Mouse (Mus musculus) embryonic facial prominence, embryonic 11.5 days (tissue): Measurements from ENCODE around the gene Gm45213. TPM values are rescaled to one million over a fixed set of nuclear protein-coding genes. Genes with fewer than 3 reads are reported as not detected.
"Not testable (repeated sequence)": the region's sequence is repeated elsewhere in the genome, so short reads cannot be mapped to it uniquely, and the experiment has no call there.

Source experiments
- ATAC-seq: fragments of 200-750 bp; cut with Nextera tagmentation; replicated peaks from 2 replicates; pipeline ENCODE4 v1.8.0; 2017; ENCODE audit warnings: low read depth; ENCODE audit not compliant: insufficient number of reproducible peaks, low FRiP score, low TSS enrichment
- DNase-seq: peaks from one replicate; pipeline ENCODE4 v3.0.0-alpha.2; 2015; ENCODE audit warnings: low spot score
- H3K27ac ChIP-seq: fragments of 300-500 bp; sonication (generic); replicated peaks from 2 replicates; pipeline ENCODE4 v1.5.1; 2014; ENCODE audit warnings: mild to moderate bottlenecking, low read depth, low read length, control low read depth
- H3K27me3 ChIP-seq: fragments of 300-500 bp; sonication (generic); 2 replicates; pipeline ENCODE4 v1.6.1; 2014; ENCODE audit warnings: mild to moderate bottlenecking, low read length, moderate library complexity, mixed read lengths; ENCODE audit not compliant: control insufficient read depth, insufficient read depth
- H3K36me3 ChIP-seq: fragments of 300-500 bp; sonication (generic); replicated peaks from 2 replicates; pipeline ENCODE4 v1.6.1; 2014; ENCODE audit warnings: low read depth, mild to moderate bottlenecking, low read length, moderate library complexity, mixed read lengths; ENCODE audit not compliant: control insufficient read depth, insufficient read depth
- H3K4me1 ChIP-seq: fragments of 300-500 bp; sonication (generic); 2 replicates; pipeline ENCODE4 v1.6.1; 2014; ENCODE audit warnings: low read length, mixed read lengths; ENCODE audit not compliant: control insufficient read depth, insufficient read depth
- H3K4me2 ChIP-seq: fragments of 300-500 bp; sonication (generic); 2 replicates; pipeline ENCODE4 v1.6.1; 2014; ENCODE audit warnings: low read depth, mild to moderate bottlenecking, control low read depth, low read length, moderate library complexity
- H3K4me3 ChIP-seq: fragments of 300-500 bp; sonication (generic); 2 replicates; pipeline ENCODE4 v1.5.1; 2014; ENCODE audit warnings: low read depth, low read length, control low read depth
- H3K9ac ChIP-seq: fragments of 300-500 bp; sonication (generic); replicated peaks from 2 replicates; pipeline ENCODE4 v1.6.1; 2014; ENCODE audit warnings: mild to moderate bottlenecking, control low read depth, low read length
- H3K9me3 ChIP-seq: fragments of 300-500 bp; sonication (generic); replicated peaks from 2 replicates; pipeline ENCODE4 v1.6.1; 2016; ENCODE audit warnings: mild to moderate bottlenecking, low read length, inconsistent platforms, mixed read lengths; ENCODE audit not compliant: control insufficient read depth
- WGBS: fragments of 180-500 bp; shearing (Covaris S2); extraction: QIAGEN DNeasy Blood & Tissue Kit; methylation state at CpG from one replicate; pipeline ENCODE4 v1.1.7; 2014; 5-methylcytosine and 5-hydroxymethylcytosine counted together
- polyA plus RNA-seq: library from polyadenylated mRNA; unstranded; fragments of >200 nt; fragmentation: Nextera tagmentation; extraction: Ambion mirVana; gene quantifications from 2 replicates; pipeline ENCODE4 v1.2.1, GENCODE M21; 2014

Gm45213 gene
- polyA plus RNA-seq, 1 experiment from 2014 or later: not detected

DNA sequence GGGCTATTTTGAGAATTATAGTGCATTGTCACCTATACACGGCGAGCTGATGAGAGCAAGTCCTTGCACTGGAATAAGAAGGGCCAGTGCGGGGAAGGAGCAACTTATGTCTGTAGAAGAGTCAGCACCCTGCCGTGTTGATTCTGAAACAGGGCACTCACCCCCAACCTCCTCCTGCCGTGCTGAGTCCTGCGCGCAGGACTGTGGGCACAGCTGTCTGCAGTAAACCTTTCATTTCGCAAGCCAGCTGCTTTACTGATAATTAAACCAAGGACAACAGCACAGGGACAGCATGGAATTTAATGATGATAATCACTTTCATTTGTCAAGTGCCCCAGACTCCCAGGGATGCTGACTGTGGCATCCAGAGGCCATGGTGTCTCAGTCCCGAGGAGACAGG, 1.2 kb downstream of the Gm45213 start:
- Histone ChIP-seq H3K4me3 (no peak overlapping the region), H3K36me3 (no peaks in the 10 kb centered on the region), H3K4me2 (no peak overlapping the region), H3K9me3 (no peaks in the 10 kb centered on the region), H3K4me1 (no peaks in the 10 kb centered on the region; the same call in 1 of the 2 replicates), H3K27me3 (no peaks in the 10 kb centered on the region), H3K9ac (no peak overlapping the region), H3K27ac (no peak overlapping the region)
- no peak for DNase-seq
- ATAC-seq: no peak
- 34% methylated on average over 9 of the region's 9 CpGs for WGBS

DNA sequence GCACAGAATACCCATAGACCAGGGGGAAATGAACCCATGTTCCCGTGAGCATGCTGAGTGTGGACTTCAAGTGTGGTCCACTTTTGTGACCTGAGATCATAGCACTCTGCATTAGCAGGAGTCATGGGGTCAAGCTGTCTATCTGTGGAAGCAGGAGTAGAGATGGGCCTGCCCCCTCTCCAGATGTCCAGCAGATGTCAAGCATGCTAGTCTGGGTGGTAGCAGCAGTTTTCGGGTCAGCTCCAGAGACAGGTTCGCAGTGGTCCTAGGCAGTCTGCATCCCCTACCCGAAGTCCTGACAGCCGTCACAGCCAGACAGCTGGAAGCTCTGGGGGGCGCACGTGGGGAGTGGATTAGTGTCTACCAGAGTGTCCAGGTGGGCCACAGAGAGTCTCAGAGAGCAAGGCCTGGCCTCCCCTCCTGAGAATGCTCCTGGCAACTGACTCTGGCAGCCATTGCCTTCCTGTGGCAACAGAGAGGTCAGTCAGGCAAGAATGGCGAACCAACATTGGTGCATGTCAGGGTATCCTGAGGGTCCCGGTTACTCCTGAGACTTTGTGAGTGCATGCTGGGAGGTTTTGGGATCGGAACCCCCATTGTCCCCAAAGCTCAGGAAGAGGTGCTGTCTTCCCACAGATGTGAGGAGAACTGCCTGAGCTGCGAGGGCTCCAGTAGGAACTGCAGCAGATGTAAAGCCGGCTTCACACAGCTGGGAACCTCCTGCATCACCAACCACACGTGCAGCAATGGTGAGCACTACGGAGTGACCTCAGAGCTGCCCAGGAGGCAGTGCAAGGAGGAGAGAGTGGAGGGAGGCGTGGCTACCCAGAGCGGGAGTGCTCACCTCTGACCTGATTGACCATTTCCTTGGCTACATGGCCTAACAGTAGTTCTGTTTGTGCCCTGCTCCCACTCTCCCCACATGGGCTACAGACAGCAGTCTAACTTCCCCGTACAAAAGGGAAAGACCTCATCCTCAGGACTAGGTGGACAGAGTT, 3.8 kb downstream of the Gm45213 start:
- Histone ChIP-seq H3K4me3 (no peak overlapping the region), H3K27me3 (no peaks in the 10 kb centered on the region), H3K36me3 (no peaks in the 10 kb centered on the region), H3K4me1 (no peaks in the 10 kb centered on the region; the same call in 1 of the 2 replicates), H3K9me3 (no peaks in the 10 kb centered on the region), H3K4me2 (no peak overlapping the region), H3K27ac (no peak overlapping the region), H3K9ac (no peak overlapping the region)
- 0 out of 2 replicates have a peak, but pooled peaks have one; percentile 19 for ATAC-seq
- DNase-seq: no peak
- WGBS: 34% methylated on average over 17 of the region's 17 CpGs

DNA sequence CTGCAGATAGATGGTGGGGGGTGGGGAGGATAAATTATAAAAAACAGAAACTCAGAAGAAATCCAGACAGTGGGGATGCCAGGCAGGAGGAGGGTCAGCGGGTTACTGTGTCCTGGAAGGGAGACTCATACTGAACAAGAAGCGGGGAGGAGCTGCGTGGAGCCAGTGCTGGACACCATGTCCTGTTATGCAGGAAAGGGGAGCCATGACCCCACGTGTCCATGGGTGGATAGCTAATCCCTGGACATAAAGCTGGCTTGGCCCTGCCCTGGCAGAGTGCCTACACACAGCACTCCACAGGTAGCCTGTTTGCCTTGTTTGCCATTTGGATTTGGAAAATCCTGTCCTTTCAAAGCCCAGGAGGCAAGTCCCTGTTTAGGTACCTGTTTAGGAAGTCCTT, 4.6 kb downstream of the Gm45213 start:
- no peak overlapping the region for H3K4me3 ChIP-seq
- H3K4me2 ChIP-seq: no peak overlapping the region
- H3K9me3 ChIP-seq: no peaks in the 10 kb centered on the region
- no peak overlapping the region for H3K9ac ChIP-seq
- WGBS: 70% methylated on average over 4 of the region's 4 CpGs
- no peak overlapping the region for H3K27ac ChIP-seq
- DNase-seq (no peak), ATAC-seq (no peak)
- H3K4me1 ChIP-seq: no peaks in the 10 kb centered on the region; the same call in 1 of the 2 replicates
- H3K36me3 ChIP-seq: no peaks in the 10 kb centered on the region
- no peaks in the 10 kb centered on the region for H3K27me3 ChIP-seq

DNA sequence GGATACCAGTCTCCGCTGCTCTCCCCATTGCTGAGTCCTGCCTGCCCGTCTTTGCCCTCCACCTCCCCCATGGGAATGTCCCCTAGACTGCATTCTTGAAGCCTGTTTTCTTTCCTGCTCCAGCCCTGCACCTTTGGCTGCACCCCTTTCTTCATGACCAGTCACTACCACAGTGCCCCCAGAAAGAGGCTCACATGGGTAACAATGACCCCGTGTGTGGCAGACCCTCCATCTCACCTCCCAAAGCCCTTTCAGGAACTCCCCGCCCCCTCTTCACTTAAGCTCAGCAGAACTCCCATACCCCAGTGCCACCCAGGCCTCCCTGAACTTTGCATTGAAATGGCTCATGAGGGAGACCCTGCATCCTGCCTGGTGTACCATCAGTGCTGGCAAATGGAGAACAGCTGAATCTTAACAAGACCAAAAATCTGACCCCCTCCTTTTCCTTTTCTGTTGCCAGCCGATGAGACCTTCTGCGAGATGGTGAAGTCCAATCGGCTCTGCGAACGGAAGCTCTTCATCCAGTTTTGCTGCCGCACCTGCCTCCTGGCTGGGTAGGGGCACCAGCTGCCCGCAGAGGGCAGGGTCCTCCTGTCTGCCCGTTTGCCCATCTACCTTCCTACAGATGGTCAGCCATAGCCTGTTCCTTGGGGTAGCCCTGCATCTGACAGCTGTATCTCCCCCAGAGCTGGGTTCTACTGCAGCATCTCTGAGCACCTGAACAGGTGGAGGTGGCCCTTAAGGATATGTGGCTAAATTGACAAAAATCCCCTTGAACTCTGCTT, 5.2 kb downstream of the Gm45213 start:
- Histone ChIP-seq H3K36me3 (no peaks in the 10 kb centered on the region), H3K27ac (no peak overlapping the region), H3K9me3 (no peaks in the 10 kb centered on the region), H3K27me3 (no peaks in the 10 kb centered on the region), H3K4me3 (no peak overlapping the region), H3K4me2 (no peak overlapping the region), H3K4me1 (no peaks in the 10 kb centered on the region; the same call in 1 of the 2 replicates), H3K9ac (no peak overlapping the region)
- ATAC-seq (no peak), DNase-seq (no peak)
- 86% methylated on average over 12 of the region's 12 CpGs for WGBS

DNA sequence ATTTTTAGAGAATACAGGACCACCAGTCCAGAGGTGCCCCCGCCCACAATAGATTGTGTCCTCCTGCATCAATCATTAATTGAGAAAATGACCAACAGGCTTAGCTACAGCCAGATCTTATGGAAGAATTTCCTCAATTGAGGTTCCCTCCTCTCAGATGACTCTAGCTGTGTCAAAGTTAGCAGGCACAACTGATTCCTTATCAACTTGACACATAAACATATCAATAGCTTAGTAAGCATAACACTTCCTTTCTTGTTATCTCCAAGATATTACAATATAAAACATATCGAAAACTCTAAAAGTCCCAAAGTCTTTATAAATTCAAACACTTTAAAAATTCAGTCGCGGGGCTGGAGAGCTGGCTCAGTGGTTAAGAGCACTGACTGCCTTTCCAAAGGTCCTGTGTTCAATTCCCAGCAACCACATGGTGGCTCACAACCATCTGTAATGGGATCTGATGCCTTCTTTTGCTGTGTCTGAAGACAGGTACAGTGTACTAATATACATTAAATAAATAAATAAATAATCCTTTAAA, 10.6 kb downstream of the Gm45213 start:
- no peak for ATAC-seq
- 84% methylated on average over 4 of the region's 4 CpGs for WGBS

DNA sequence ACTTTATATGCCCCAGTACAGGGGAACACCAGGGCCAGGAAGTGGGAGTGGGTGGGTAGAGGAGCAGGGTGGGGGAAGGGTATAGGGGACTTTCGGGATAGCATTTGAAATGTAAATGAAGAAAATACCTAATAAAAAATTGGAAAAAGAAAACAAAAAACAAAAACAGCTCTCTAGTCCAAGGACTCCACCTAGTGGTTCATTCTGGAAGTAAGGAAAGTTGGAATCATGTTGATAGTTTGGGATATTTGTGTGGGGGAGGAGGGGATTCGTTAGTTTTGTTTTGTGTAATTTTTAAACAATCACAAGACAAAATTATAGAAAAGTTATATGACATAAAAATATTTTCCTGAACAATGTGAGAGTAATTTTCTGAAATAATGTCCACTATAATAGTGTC, 12.0 kb downstream of the Gm45213 start:
- DNase-seq: peak; percentile 75
- not testable (repeated sequence) for ATAC-seq, H3K4me1 ChIP-seq, H3K36me3 ChIP-seq, H3K9ac ChIP-seq, H3K9me3 ChIP-seq, H3K4me2 ChIP-seq, H3K27ac ChIP-seq, H3K4me3 ChIP-seq, H3K27me3 ChIP-seq
- 7% methylated on average over 2 of the region's 2 CpGs for whole genome bisulfite sequencing

More for the DNA sequence above, 10.6 kb downstream of the Gm45213 start:
- Histone ChIP-seq H3K36me3 (no peaks in the 10 kb centered on the region), H3K9ac (no peak overlapping the region), H3K9me3 (no peaks in the 10 kb centered on the region), H3K4me2 (no peak overlapping the region), H3K4me3 (no peak overlapping the region), H3K27me3 (no peaks in the 10 kb centered on the region), H3K4me1 (no peaks in the 10 kb centered on the region), H3K27ac (no peak overlapping the region)
- DNase-seq: no peak

DNA sequence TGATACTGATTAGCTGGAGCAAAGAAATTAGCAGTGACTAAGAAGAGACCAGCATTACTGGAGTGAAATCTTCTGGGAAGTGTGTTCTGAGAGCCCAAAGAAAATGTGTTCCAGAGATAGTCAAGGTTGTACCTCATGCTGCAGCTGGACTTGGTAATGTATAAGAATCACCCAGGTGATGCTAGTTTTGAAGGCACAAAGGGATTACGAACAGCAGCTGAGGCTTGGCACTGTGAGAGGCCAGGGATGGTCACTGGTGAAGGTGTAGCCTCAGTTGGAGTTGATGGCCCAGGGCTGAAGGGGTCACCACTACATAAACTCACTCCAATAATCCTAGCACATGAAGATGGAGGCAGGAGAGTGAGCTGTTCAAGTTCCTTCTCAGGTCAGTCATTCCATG, 15.3 kb downstream of the Gm45213 start, which contains the start of gene Snrpa1:
Gene Snrpa1, plus strand, starts transcription at position 301 of the 400 bp plus-strand sequence.
- Histone ChIP-seq H3K9ac (peak within 1 kb of the TSS; percentile 93), H3K27me3 (no peaks in the 10 kb centered on the region), H3K9me3 (no peaks in the 10 kb centered on the region), H3K27ac (no peak within 1 kb of the TSS), H3K4me3 (peak within 1 kb of the TSS; percentile 85), H3K4me1 (no peaks in the 10 kb centered on the region), H3K4me2 (peak within 1 kb of the TSS; percentile 32), H3K36me3 (no peaks in the 10 kb centered on the region; the same call in none of the 2 replicates)
- ATAC-seq: no peak
- WGBS: 70% methylated on average over 1 of the region's 1 CpGs
- DNase-seq: no peak
